Mouse (Mus musculus) granulocyte monocyte progenitor cell, adult 5-6 weeks (primary cell): ENCODE results near the gene Lhx5. TPM values are rescaled to one million over a fixed set of nuclear protein-coding genes. Genes with fewer than 3 reads are reported as not detected.

Experiments used
- ATAC-seq: replicated peaks from 2 replicates; pipeline ENCODE4 v1.8.0; 2016; ENCODE audit warnings: mild to moderate bottlenecking, moderate TSS enrichment, inconsistent platforms; ENCODE audit not compliant: poor library complexity, severe bottlenecking
- total RNA-seq, 2 experiments: library from RNA; stranded (forward) in 1 of 2; stranded (reverse) in 1 of 2; fragments of 200-712, 200-1000 nt in 1 of 2; fragments of >200 nt in 1 of 2; fragmentation: Nextera tagmentation in 1 of 2; gene quantifications; 2 replicates each; pipeline ENCODE4 v1.2.3; 2014 to 2017

Lhx5 gene
- total RNA-seq (2014; fragmentation: Nextera tagmentation) (not detected in 2 replicates), total RNA-seq (2017) (not detected in 2 replicates)

DNA sequence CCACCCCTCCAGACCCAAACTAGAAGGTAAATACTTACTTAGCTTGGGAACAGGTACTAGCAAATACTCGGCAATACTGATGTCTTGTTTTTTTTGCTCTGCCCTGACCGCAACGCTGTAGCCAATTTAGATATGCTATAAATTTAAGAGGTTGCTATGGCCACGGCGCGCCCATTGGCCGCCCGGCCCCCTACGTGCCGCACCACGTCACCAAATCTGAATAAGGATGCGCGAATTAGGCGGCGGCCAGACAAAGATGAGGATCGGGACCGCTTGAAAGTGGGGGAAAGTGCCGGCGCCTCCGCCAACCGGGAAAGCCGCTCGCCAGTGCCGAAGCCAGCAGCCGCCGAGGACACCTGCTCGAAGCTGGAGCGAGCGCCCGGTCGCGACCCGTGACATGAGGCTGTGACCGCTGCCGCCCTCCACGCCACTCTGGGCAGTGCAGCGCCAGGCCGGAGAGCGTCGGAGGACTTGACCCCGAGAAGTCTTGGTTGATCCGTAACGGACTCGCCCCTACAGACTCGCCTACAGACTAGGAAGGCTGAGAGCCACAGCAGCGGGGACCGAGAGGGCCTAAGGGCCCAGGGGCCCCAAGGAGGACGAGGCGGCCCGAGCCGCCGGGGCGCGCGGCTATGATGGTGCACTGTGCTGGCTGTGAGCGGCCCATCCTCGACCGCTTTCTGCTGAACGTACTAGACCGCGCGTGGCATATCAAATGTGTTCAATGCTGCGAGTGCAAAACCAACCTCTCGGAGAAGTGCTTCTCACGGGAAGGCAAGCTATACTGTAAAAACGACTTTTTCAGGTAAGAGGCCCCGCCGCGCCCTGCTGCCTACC is at the start of gene Lhx5:
Gene Lhx5, plus strand, starts transcription at position 51 of the 837 bp plus-strand sequence.
- ATAC-seq = no peak

DNA sequence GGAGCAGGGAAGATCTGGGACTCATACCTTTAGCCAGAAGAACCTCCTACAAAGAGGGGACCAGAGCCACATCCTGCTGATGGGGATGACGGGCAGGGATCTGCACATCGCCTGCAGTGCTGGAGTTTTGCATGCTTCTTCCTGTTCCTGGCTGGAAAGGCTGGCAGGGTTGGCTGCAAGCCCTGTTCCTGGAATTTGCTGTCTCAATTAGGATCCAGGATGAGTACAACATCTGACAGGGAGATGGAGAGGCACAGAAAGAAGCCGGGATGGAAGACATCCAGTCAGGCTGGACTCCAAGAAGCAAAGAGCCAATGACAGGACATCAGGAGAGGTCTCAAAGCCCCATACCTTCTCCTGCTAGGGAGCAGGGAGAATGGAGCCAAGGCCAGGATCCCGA is 45.1 kb upstream of the Lhx5 start:
- ATAC-seq = no peak

DNA sequence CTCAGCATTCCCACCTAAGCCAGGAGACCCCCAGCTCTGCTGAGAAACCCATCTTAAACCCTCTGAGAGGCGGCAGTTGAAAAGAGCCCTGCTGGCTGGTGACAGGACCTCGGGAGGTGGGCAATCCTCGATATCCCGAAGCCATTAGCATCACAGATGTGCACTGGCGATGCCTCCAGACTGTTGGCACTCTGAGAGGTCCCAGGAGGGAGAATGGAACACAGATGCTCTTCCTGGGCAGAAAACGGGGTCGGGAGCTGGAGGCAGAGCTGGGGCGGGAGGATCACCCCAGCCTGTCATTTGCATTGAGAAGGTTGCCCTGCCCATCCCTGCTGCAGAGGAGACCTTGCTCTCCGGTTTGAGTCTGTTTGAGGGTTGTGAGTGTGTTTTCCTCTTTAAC is 42.7 kb upstream of the Lhx5 start:
- no peak for ATAC-seq

DNA sequence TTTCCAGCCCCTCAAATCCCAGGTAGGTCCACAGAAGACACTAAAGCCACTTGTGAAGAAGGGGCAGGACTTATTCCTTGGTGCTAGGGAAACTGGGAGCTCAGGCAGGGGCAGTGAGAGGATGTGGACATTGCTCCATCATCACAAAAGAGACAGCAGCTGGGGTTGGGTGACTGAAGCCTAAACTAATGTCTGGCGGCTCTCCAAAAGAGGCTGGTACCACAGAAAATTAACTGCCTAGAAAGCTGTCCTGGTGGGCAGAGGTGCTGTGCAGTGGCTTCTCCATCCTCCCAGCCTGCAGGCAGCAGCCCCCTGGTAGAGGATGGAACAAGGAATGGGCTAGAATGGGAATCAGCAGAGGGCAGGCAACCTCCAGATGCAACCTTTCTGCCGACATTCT is 41.5 kb upstream of the Lhx5 start:
- no peak for ATAC-seq

DNA sequence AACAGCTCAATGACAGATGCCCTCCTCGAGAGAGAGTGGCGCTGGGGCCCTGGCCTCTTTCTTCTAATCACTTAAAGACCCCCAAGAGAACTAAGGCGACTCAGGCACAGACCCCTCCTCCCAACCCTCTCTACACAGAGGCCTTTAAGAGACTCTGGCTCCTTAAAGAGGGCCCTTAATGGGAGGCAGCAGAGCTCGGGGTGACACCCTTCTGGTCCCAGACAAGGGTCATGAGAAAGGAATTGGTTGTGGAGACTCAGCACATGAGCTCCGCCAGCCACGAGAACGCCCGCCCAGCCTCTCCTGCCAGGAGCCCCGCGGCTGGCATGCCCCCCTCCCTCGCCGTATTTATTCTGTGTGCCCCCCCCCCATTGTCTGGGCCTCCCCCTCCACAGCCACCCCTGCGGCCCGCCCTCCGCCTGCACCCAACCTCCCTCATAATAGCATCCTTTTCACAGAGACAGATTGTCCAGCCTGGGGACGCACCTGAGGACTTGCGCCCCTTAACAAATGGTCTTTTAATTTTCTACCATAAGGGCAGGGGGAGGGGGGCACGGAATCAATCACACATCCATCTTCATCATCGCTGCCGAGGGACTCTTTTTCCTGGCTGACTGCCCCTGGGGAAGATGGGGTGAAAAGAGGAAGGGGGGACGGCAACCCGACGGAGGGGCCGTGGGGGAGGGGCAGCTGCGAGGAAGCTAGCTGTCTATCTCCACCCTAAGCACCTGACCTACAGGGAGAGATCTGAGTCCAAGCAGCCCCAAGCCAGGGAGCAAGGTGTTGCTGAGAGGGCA is 37.4 kb upstream of the Lhx5 start:
- no peak for ATAC-seq

DNA sequence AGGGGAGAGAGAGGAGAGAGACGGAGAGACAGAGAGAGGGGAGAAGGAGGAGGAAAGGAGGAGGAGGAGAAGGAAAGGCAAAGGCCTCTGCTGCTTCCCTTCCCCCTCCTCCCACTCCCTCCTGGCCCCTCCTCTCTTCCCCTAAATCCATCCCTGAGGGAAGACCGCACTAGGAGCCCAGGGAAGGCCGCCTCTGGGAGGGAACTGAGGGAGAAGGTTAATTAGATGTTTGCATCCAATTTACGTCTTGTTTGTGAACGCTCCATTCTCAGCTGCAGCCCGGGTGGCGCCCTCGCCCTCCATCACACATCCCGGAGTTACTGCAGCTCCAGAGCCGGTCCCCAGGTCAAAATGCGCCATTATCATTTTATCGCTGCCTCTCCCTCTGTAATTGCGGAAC is 33.5 kb upstream of the Lhx5 start:
- no peak for ATAC-seq

DNA sequence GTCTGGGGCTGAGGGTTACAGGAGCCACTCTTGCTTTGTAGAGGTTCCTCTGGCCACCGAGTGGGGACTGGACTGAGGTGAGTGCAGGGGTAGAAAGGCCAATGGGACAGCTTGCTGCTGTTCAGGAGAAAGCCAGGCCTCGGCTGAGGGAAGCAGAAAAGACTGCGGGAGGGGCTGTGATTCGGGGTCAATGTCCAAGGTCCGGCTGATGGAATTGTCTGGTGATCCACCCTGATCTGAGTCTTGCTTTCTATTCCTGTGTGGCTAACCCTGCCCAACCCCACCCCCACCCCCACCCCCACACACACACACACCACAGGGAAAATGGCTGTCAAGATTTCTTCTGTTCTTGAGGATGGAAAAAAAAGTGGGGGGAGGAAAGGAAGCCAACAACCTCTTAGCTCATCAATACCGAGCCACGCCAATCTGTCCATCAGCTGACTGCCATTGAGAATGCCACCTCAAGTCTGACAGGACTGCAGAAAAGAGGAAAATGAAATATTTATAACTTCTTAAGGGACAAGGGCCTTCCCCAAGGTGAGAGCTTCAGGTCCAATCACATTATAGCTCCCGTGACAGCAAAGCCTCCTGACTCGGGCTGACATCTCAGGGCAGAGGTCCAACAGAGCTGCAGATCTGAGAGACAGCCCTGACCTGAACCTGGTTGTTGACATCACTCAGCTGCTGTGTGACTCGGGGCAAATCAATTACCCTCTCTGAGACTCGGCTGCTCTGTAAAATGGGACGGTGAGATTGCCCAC is 26.5 kb upstream of the Lhx5 start:
- ATAC-seq = no peak

DNA sequence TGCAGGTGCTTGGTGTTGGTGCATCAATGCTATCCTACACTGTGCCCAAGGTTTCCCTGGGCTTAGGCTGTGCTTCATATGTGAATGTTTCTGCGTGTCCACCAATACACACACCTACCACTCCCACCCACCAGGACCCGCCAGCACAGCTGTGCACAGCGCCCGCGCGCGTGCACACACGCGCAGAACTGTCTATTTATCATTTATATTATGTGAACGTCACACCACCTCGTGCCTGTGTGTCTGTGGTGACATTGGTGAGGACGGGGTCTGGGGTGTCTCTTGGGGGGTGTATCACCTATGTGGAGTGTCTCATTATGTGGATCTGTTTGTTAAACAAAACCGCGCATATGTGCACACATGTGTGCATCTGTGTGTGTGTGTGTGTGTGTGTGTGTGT is 22.6 kb upstream of the Lhx5 start:
- ATAC-seq = no peak

DNA sequence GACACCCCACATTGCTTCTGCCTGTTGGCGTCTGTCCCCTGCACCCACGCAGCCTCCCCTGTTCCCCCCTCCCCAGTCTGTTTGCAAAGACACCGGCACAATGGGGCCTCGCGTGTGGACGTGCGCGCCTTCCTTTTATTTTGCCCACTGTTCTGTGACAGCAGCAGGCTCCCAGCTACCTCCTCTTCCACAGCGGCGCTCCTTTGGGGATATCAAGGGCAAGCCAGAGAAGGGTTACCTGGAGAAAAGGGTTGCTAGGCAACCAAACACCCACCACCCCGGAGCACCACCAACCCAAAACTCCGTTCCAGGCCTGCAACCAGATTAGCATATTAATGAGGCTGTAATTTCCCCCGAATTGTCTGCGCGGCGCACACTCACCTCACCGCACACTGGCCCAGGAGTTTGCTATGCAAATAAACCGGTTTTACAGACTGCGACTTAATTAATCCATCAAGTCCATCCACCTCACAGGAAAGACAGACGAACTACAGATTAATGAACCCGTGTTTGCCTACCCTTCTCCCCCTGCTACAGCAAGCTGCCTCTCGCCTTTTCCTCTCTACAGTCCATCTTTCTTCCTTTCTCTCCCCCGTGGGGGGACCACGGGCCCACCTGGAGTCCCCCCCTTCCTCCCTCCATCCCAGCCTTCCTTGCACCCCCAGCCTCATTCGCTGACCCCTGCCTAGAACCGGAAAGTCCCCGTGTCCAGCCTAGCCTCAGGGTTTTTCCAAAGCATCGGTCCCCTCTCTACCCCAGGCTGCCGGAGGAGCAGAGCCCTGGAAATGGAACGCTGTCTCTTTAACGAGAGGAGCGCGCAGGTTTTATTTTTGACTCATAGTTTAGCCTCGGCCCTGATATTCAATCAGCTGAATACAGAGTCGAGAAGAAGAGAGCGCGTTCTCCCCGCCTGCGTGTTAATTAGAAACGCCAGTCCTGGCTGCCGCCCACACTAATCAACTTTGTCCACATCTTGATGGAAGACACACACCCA is 21.8 kb upstream of the Lhx5 start:
- ATAC-seq = no peak

DNA sequence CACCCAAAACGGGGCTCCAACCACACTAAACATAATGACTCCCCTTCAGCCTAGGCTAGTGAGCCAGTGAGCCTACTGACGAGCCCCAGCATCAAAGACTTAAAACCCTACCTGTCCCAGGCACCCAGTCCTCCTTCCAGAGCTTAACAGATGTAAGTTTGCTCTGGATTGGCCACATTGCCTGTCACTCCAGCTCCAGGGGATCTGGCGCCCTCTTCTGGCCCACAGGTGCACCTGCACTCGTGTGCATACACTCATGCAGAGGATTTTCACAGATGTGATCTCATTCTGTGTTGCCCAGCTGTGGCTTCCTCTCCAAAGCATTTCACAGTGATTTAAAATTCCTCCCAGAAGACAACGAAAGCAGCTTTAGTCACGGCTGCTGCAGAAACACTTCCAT is 18.1 kb upstream of the Lhx5 start:
- no peak for ATAC-seq

DNA sequence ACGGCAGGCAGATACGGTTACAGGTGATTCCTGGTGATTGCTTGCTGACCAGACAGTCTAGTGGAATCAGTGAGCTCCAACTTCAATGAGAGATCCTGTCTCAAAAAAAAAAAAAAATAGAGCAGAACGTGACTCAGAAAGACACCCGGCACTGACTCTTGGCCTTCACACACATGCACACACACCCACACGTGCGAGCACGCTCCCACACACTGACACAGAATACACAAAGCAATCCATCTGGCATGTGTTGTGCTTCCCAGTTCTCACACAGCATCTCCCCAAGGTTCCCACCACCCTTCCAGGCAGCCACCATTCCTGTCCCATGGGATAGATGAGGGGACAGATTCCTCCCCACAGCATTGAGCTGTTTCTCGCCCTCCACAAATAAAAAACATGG is 11.4 kb upstream of the Lhx5 start:
- no peak for ATAC-seq

DNA sequence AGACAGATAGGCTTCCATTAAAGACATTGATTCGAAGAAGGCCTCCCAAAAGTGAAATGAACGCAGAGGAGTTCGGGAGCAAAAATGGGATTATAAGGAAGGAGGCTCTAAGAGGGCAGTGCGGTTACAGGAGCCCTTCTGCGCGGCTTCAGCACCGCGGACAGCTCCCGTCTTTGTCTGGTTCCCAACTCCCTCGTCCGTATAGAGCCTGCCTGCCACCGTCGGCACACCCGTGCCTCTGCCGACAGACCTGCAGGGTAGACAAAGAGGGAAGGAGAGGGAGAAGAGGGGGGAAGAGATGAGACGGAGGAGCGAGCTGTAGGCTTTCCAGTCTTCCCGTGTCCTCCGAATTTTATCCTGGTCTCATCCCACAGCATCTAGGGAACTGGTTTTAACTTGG is 7.5 kb upstream of the Lhx5 start:
- peak; percentile 69 for ATAC-seq

DNA sequence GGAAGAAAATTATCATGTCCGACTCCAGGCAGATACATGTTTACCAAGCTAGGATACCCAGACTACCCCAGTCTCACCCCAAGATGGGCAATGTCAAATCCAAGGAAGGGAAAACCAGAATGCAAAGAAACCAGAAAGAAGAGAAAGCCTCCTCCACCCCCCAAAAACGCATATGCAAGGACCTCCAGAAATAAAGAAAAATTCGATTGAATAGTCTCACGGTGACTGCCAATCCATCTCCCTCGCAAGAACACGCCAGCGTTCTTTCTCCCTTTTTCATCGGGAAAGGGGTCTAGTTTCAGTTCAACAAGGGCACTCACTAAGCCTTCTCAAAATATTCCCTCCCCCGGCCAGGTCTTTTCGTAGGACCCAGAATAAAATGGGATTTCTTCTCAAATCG is 6.8 kb upstream of the Lhx5 start:
- ATAC-seq = no peak

DNA sequence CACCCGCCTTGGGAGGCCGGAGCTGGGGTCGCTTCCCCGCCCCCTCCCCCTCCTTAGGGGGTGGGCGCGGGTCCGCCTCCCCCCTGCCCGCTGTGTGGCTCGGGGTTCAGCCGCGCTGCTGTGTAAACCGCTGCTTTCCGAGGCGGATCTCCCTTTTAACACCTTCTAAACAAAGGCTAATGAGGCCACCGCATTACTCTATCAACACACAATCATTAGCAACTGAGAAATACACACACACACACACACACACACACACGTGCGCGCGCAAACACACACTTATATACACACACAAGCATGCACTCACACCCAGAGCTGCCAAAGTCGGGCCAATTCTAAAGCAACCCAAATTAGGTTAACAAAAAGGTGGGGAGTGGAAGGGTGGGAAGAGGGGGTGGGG is 5.8 kb upstream of the Lhx5 start:
- no peak for ATAC-seq

DNA sequence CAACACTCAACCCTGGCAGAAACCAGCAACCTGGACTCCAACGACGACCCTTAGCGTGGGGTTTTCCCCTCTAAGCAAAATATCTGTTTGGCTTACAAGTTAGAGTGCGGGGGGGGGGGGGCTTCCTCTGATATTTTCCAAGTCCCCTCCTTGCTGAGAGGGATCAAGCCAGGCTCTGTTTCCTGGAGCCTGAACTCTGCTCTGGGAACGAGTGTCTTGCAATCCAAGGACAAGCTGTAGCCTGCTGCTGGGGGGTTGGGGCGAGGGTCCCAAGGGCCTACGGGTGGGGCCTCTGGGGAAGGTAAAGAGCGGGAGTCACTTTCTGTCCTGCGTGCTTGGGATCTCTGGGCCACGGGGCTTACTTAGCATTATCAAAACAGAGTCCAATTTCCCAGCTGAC is 4.9 kb upstream of the Lhx5 start:
- no peak for ATAC-seq

DNA sequence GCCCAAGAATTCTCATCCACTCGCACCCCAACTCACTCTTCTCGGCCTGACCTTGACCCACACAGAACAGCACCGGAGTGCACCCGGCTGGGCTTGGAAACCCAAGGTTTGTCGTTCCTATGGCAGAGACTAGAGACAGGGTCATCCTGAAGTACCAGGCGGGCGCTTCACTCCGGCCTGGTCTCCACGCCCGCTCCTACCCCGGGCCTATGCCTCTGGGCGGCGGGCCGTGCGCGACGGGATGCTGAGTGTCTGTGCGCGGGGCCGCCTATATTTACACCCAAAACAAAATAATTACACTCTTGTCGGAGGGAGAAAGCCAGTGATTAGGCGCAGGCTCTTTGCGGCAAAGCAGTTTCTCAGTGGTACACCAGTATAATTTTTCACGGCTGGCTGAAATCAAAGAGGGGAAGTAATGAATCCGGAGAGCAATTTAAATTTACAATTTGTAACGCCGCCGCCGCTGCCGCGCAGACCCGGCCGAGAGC is 4.0 kb upstream of the Lhx5 start:
- no peak for ATAC-seq

DNA sequence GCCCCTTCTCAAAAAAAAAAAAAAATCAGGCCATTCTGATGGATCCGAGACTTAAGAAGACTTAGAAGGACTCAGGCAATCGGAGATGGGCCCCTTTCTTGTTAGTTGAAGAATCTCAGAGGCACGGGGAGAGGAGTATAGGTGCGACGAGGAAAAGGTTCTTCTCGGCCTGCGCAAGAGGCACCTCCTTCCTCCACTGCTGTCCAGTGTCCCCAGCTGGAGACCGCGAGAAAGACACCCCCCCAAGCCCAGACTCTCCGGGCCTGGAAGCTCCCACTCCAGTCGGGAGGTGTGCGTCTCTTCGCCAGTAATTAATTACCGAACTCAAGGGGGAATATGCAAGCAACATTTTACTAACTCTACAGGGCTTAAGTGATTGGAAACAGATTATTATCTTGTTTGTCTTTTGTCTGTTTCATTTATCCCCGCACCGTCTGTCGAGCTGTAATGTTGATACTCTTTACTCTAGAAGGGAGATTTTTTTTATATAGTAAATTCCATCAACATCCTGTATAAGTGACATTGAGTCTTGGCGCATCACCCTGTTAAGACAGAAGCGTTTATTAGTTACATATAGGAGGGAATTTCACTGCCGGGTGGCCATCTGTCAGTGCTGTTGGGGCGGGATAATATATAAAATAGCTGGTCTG is 3.2 kb upstream of the Lhx5 start:
- no peak for ATAC-seq

DNA sequence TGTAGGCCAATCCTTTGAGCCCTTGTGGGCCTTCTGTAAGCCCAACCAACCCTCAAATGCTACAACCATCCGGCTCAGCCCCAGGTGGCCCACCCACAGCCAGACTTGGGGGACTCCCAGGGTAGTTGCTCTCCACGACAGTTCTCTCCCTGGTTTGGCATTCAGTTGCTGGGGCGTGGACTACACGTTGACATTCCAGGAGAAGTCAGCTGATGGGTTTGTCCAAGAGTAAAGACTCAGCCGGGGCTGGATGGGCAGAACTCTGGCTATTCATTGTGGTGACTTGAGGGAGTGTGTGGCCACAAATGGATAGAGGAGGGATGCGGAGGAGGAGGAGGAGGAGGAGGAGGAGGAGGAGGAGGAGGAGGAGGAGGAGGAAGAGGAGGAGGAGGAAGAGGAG is 2.5 kb upstream of the Lhx5 start:
- ATAC-seq = no peak

DNA sequence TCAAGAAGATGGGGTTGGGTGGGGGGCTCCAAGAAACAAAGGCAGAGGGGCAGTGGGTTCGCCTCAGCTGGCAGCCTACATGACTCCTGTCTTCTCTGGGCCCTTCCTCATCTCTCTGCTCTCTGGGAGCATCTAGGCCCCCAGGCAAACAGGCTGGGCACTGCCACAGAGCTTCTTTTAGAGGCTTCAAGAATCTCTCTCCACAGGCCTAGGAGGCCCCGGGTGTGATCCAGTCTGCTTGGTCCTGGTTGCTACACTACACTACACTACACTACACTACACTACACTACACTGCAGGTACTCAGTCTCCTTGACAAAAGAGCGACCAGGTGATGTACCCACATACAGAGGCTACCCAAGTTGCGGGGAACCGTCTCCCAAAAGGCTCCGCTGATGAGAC is 1.8 kb upstream of the Lhx5 start:
- no peak for ATAC-seq
